Mouse (Mus musculus) ES-E14 (cell line): ENCODE data around the gene Nup133. TPM values are rescaled to one million over a fixed set of nuclear protein-coding genes. Genes with fewer than 3 reads are reported as not detected.

Experiments
- DNase-seq: peaks from one replicate; pipeline ENCODE4 v3.0.0-alpha.2; 2013; ENCODE audit warnings: low read depth, low spot score
- H3K27ac ChIP-seq: 2 replicates; pipeline ENCODE4 v1.5.1; 2012; ENCODE audit warnings: low read depth, mild to moderate bottlenecking, low read length, moderate library complexity, mixed read lengths; ENCODE audit not compliant: poor library complexity, insufficient read depth, severe bottlenecking
- H3K36me3 ChIP-seq: 2 replicates; pipeline ENCODE4 v1.6.1; 2012; ENCODE audit warnings: mild to moderate bottlenecking, low read length, moderate library complexity, mixed read lengths; ENCODE audit not compliant: control insufficient read depth, poor library complexity, insufficient read depth, severe bottlenecking
- H3K4me1 ChIP-seq, 2 experiments: fragments of 150-350 bp in 1 of 2; sonication (generic) in 1 of 2; 2 replicates each; pipeline ENCODE4 v1.6.1; 2012; ENCODE audit warnings: low read length in 2 of 2, mild to moderate bottlenecking in 1 of 2, mixed read lengths in 1 of 2; ENCODE audit not compliant: control insufficient read depth in 2 of 2, insufficient read depth in 2 of 2, poor library complexity in 1 of 2
- H3K4me3 ChIP-seq, 2 experiments: fragments of 150-350 bp in 1 of 2; sonication (generic) in 1 of 2; 2 replicates each; pipeline ENCODE4 v1.5.1; 2012; ENCODE audit warnings: low read length in 2 of 2, low read depth in 1 of 2, mild to moderate bottlenecking in 1 of 2, mixed read lengths in 1 of 2; ENCODE audit not compliant: insufficient read depth in 1 of 2, poor library complexity in 1 of 2, severe bottlenecking in 1 of 2
- H3K9ac ChIP-seq: 2 replicates; pipeline ENCODE4 v1.6.1; 2012; ENCODE audit warnings: low read depth, mild to moderate bottlenecking, low read length, mixed read lengths; ENCODE audit not compliant: poor library complexity, insufficient read depth, severe bottlenecking
- H3K9me3 ChIP-seq: fragments of 150-350 bp; sonication (generic); 2 replicates; pipeline ENCODE4 v1.6.1; 2012; ENCODE audit warnings: low read depth, mild to moderate bottlenecking, low read length; ENCODE audit not compliant: control insufficient read depth, insufficient read depth
- CHD2 ChIP-seq: IDR thresholded peaks from 2 replicates; pipeline ENCODE4 v1.6.1; 2014; ENCODE audit warnings: mild to moderate bottlenecking, low read depth, low read length, inconsistent platforms
- HCFC1 ChIP-seq: IDR thresholded peaks from 2 replicates; pipeline ENCODE4 v1.6.1; 2012; ENCODE audit warnings: low read length, inconsistent platforms, borderline replicate concordance; ENCODE audit not compliant: insufficient read depth
- MAFK ChIP-seq: IDR thresholded peaks from 2 replicates; pipeline ENCODE4 v1.6.1; 2014; ENCODE audit warnings: mild to moderate bottlenecking, low read depth, low read length, inconsistent platforms; ENCODE audit not compliant: insufficient read depth
- ZC3H11A ChIP-seq: IDR thresholded peaks from 2 replicates; pipeline ENCODE4 v1.6.1; 2012; ENCODE audit warnings: low read depth, mild to moderate bottlenecking, inconsistent platforms, low read length, borderline replicate concordance
- ZNF384 ChIP-seq: IDR thresholded peaks from 2 replicates; pipeline ENCODE4 v1.6.1; 2012; ENCODE audit warnings: low read depth, low read length, inconsistent platforms
- in situ Hi-C, 2 experiments: fragments of 600-800 bp; cut with MboI; formaldehyde crosslinking; loops; one replicate each; pipeline ENCODE4 v1.15.1; 2025; ENCODE audit warnings: low sequenced_read_pairs in 2 of 2, inconsistent platforms in 1 of 2; ENCODE audit not compliant: unreplicated experiment in 2 of 2
- total RNA-seq: library from RNA; depleted of rRNA; stranded (reverse); fragments of 300-350 nt; gene quantifications from 2 replicates; pipeline ENCODE4 v1.2.3, GENCODE M21; 2012; rRNA removed

Gene Nup133
- total RNA-seq = 71.0 and 74.2 TPM in 2 replicates

GRCm38 (mm10) chr8:123948942-123949685, at the start of gene Nup133:
Gene Nup133, minus strand, starts transcription at chr8:123949265.
- peaks cover 15% of the 10 kb centered on the region for H3K36me3 ChIP-seq
- peak within 1 kb of the TSS; percentile 62 for H3K27ac ChIP-seq
- H3K9me3 ChIP-seq = no peaks in the 10 kb centered on the region
- in situ Hi-C loops = no loop called here
- H3K4me1 ChIP-seq = peaks cover 0 to 4% of the 10 kb centered on the region in 2 experiments; a peak in 3 of 4 replicates
- peak; percentile 87 for TF ChIP-seq HCFC1
- peak; percentile 59 for TF ChIP-seq ZC3H11A
- no peak for TF ChIP-seq MAFK
- TF ChIP-seq ZNF384 = no peak
- TF ChIP-seq CHD2 = peak; percentile 65; the same call in 1 of the 2 replicates
- peak within 1 kb of the TSS; percentile 94 to 99 for H3K4me3 ChIP-seq
- peak within 1 kb of the TSS; percentile 96 for H3K9ac ChIP-seq
- peak; percentile 99 for DNase-seq

GRCm38 (mm10) chr8:123993997-123994396, 44.9 kb upstream of the Nup133 start:
- H3K36me3 ChIP-seq = peaks cover 17% of the 10 kb centered on the region
- in situ Hi-C loops = no loop called here
- H3K9me3 ChIP-seq = no peaks in the 10 kb centered on the region
- peak overlapping the region; percentile 4 to 29; a peak in 1 of 4 replicates for H3K4me3 ChIP-seq
- H3K27ac ChIP-seq = peak overlapping the region; percentile 93
- H3K4me1 ChIP-seq = peaks cover 0 to 8% of the 10 kb centered on the region in 2 experiments; a peak in 2 of 4 replicates
- H3K9ac ChIP-seq = no peak overlapping the region
- TF ChIP-seq MAFK (no peak), HCFC1 (no peak), CHD2 (peak; percentile 89), ZC3H11A (no peak), ZNF384 (no peak)
- DNase-seq = no peak

- peak overlapping the region; percentile 4 to 29; a peak in 1 of 4 replicates for H3K4me3 ChIP-seq
- H3K36me3 ChIP-seq = peaks cover 17% of the 10 kb centered on the region
- peaks cover 0 to 11% of the 10 kb centered on the region in 2 experiments; a peak in 2 of 4 replicates for H3K4me1 ChIP-seq
- no peak for DNase-seq
- in situ Hi-C loops = no loop called here
- H3K9ac ChIP-seq = no peak overlapping the region
- no peak for TF ChIP-seq ZNF384
- TF ChIP-seq ZC3H11A = no peak
- no peak for TF ChIP-seq CHD2
- TF ChIP-seq MAFK = no peak
- TF ChIP-seq HCFC1 = no peak
- H3K9me3 ChIP-seq = no peaks in the 10 kb centered on the region
- peak overlapping the region; percentile 86 for H3K27ac ChIP-seq
Observed at GRCm38 (mm10) chr8:123993597-123993996, 44.5 kb upstream of the Nup133 start.

GRCm38 (mm10) chr8:123992587-123992986, 43.5 kb upstream of the Nup133 start:
- H3K36me3 ChIP-seq = peaks cover 12% of the 10 kb centered on the region
- no peak for DNase-seq
- no peak overlapping the region for H3K9ac ChIP-seq
- peak overlapping the region; percentile 18; the same call in 1 of the 2 replicates for H3K27ac ChIP-seq
- TF ChIP-seq ZC3H11A (no peak), CHD2 (no peak), ZNF384 (no peak), MAFK (no peak), HCFC1 (no peak)
- no peaks in the 10 kb centered on the region for H3K9me3 ChIP-seq
- H3K4me3 ChIP-seq = no peak overlapping the region
- H3K4me1 ChIP-seq = peaks cover 0 to 12% of the 10 kb centered on the region in 2 experiments; a peak in 2 of 4 replicates
- in situ Hi-C loops = no loop called here
